Mouse (Mus musculus) lung, postnatal 0 days (tissue): ENCODE data around the gene Hint2. TPM values are rescaled to one million over a fixed set of nuclear protein-coding genes. Genes with fewer than 3 reads are reported as not detected.

Experiments used
- ATAC-seq: fragments of 200-750 bp; cut with Nextera tagmentation; 2 replicates; pipeline ENCODE4 v1.8.0; 2017; ENCODE audit warnings: moderate library complexity
- DNase-seq: peaks from one replicate; pipeline ENCODE4 v3.0.0-alpha.2; 2016; ENCODE audit warnings: low spot score
- H3K27ac ChIP-seq: fragments of 300-500 bp; sonication (generic); 2 replicates; pipeline ENCODE4 v1.5.1; 2014; ENCODE audit warnings: antibody characterized with exemption, mild to moderate bottlenecking, low read length, mixed read lengths
- H3K27me3 ChIP-seq: fragments of 300-500 bp; sonication (generic); replicated peaks from 2 replicates; pipeline ENCODE4 v1.6.1; 2014; ENCODE audit warnings: low read length, mixed read lengths; ENCODE audit not compliant: insufficient read depth
- H3K36me3 ChIP-seq: fragments of 300-500 bp; sonication (generic); 2 replicates; pipeline ENCODE4 v1.6.1; 2014; ENCODE audit warnings: low read length, mixed read lengths; ENCODE audit not compliant: insufficient read depth
- H3K4me1 ChIP-seq: fragments of 300-500 bp; sonication (generic); 2 replicates; pipeline ENCODE4 v1.6.1; 2014; ENCODE audit warnings: antibody characterized with exemption, low read depth, low read length, mixed read lengths; ENCODE audit not compliant: insufficient read depth
- H3K4me2 ChIP-seq: fragments of 300-500 bp; sonication (generic); replicated peaks from 2 replicates; pipeline ENCODE4 v1.6.1; 2014; ENCODE audit warnings: low read depth, mild to moderate bottlenecking, low read length, moderate library complexity, mixed read lengths
- H3K4me3 ChIP-seq: fragments of 300-500 bp; sonication (generic); 2 replicates; pipeline ENCODE4 v1.5.1; 2014; ENCODE audit warnings: low read depth, low read length
- H3K9ac ChIP-seq: fragments of 300-500 bp; sonication (generic); replicated peaks from 2 replicates; pipeline ENCODE4 v1.6.1; 2014; ENCODE audit warnings: low read depth, mild to moderate bottlenecking
- H3K9me3 ChIP-seq: fragments of 300-500 bp; sonication (generic); 2 replicates; pipeline ENCODE4 v1.6.1; 2016; ENCODE audit warnings: low read length, mixed read lengths
- CTCF ChIP-seq: IDR thresholded peaks from 2 replicates; pipeline ENCODE4 v1.5.1; 2016; ENCODE audit warnings: antibody characterized with exemption, mild to moderate bottlenecking
- EP300 ChIP-seq: IDR thresholded peaks from 2 replicates; pipeline ENCODE4 v1.6.1; 2016; ENCODE audit warnings: antibody characterized with exemption, mild to moderate bottlenecking, control low read depth
- WGBS: fragments of 180-500 bp; shearing (Covaris S2); extraction: QIAGEN DNeasy Blood & Tissue Kit; methylation state at CpG from one replicate; pipeline ENCODE4 v1.1.7; 2014; 5-methylcytosine and 5-hydroxymethylcytosine counted together
- polyA plus RNA-seq: library from polyadenylated mRNA; unstranded; fragments of >200 nt; fragmentation: Nextera tagmentation; extraction: Ambion mirVana; gene quantifications from 2 replicates; pipeline ENCODE4 v1.2.1, GENCODE M21; 2015

Gene Hint2
- polyA plus RNA-seq: 128 and 132 TPM in 2 replicates

GRCm38 (mm10) chr4:43656339-43657109 is at the start of gene Hint2:
TSS of gene Hint2 (minus strand) at chr4:43656466.
- peaks cover 5% of the 10 kb centered on the region; the same call in 1 of the 2 replicates for H3K4me1 ChIP-seq
- H3K4me3 ChIP-seq: peak within 1 kb of the TSS; percentile 61
- WGBS: under 1% methylated on average over 34 of the region's 34 CpGs
- no peaks in the 10 kb centered on the region for H3K27me3 ChIP-seq
- H3K27ac ChIP-seq: peak within 1 kb of the TSS; percentile 86
- peak within 1 kb of the TSS; percentile 83 for H3K4me2 ChIP-seq
- H3K36me3 ChIP-seq: no peaks in the 10 kb centered on the region
- H3K9ac ChIP-seq: peak within 1 kb of the TSS; percentile 66
- H3K9me3 ChIP-seq: no peaks in the 10 kb centered on the region
- peak; percentile 98 for DNase-seq
- peak; percentile 35; the same call in 1 of the 2 replicates for TF ChIP-seq CTCF
- TF ChIP-seq EP300: peak; percentile 50; the same call in 1 of the 2 replicates
- ATAC-seq: peak; percentile 96

- no peak overlapping the region for H3K4me2 ChIP-seq
- no peak for ATAC-seq
- DNase-seq: no peak
- H3K9me3 ChIP-seq: no peaks in the 10 kb centered on the region
- 53% methylated on average over 13 of the region's 13 CpGs for WGBS
- H3K27me3 ChIP-seq: no peaks in the 10 kb centered on the region
- H3K4me1 ChIP-seq: no peaks in the 10 kb centered on the region; the same call in 1 of the 2 replicates
- H3K9ac ChIP-seq: no peak overlapping the region
- H3K27ac ChIP-seq: no peak overlapping the region
- TF ChIP-seq EP300: no peak
- no peak for TF ChIP-seq CTCF
- no peak overlapping the region for H3K4me3 ChIP-seq
- no peaks in the 10 kb centered on the region for H3K36me3 ChIP-seq
Observed at GRCm38 (mm10) chr4:43705991-43706390, 49.7 kb upstream of the Hint2 start.

GRCm38 (mm10) chr4:43703851-43704250 is 47.6 kb upstream of the Hint2 start:
- Histone ChIP-seq H3K4me3 (no peak overlapping the region), H3K4me1 (no peaks in the 10 kb centered on the region), H3K27me3 (no peaks in the 10 kb centered on the region), H3K9me3 (no peaks in the 10 kb centered on the region), H3K36me3 (no peaks in the 10 kb centered on the region), H3K4me2 (no peak overlapping the region), H3K27ac (no peak overlapping the region), H3K9ac (no peak overlapping the region)
- TF ChIP-seq EP300 (no peak), CTCF (no peak)
- DNase-seq: no peak
- peak; percentile 43; the same call in 1 of the 2 replicates for ATAC-seq
- WGBS: 51% methylated on average over 8 of the region's 8 CpGs

- Histone ChIP-seq H3K27ac (no peak overlapping the region), H3K27me3 (no peaks in the 10 kb centered on the region), H3K4me3 (no peak overlapping the region), H3K9me3 (no peaks in the 10 kb centered on the region), H3K9ac (no peak overlapping the region), H3K4me1 (no peaks in the 10 kb centered on the region), H3K36me3 (no peaks in the 10 kb centered on the region), H3K4me2 (no peak overlapping the region)
- ATAC-seq (no peak), DNase-seq (no peak)
- TF ChIP-seq CTCF (peak; percentile 64), EP300 (no peak)
- 81% methylated on average over 6 of the region's 6 CpGs for WGBS
Observed at GRCm38 (mm10) chr4:43703439-43703838, 47.2 kb upstream of the Hint2 start.

GRCm38 (mm10) chr4:43700707-43701106 is 44.4 kb upstream of the Hint2 start, which contains the start of gene Olfr70:
TSS of gene Olfr70 (minus strand) at chr4:43700807.
- no peaks in the 10 kb centered on the region for H3K4me1 ChIP-seq
- no peaks in the 10 kb centered on the region for H3K9me3 ChIP-seq
- H3K27me3 ChIP-seq: no peaks in the 10 kb centered on the region
- no peaks in the 10 kb centered on the region for H3K36me3 ChIP-seq
- 85% methylated on average over 6 of the region's 6 CpGs for WGBS
- ATAC-seq (no peak), DNase-seq (no peak)
- no peak within 1 kb of the TSS for H3K4me3 ChIP-seq
- H3K9ac ChIP-seq: no peak within 1 kb of the TSS
- no peak within 1 kb of the TSS for H3K27ac ChIP-seq
- TF ChIP-seq EP300 (no peak), CTCF (no peak)
- H3K4me2 ChIP-seq: no peak within 1 kb of the TSS

- Histone ChIP-seq H3K9me3 (no peaks in the 10 kb centered on the region), H3K9ac (no peak overlapping the region), H3K4me2 (no peak overlapping the region), H3K4me1 (peaks cover 2% of the 10 kb centered on the region; the same call in 1 of the 2 replicates), H3K27me3 (no peaks in the 10 kb centered on the region), H3K36me3 (no peaks in the 10 kb centered on the region), H3K4me3 (no peak overlapping the region), H3K27ac (no peak overlapping the region)
- WGBS: 89% methylated on average over 13 of the region's 13 CpGs
- TF ChIP-seq CTCF (no peak), EP300 (no peak)
- DNase-seq: no peak
- no peak for ATAC-seq
Observed at GRCm38 (mm10) chr4:43696561-43696960, 40.3 kb upstream of the Hint2 start.
